Mouse (Mus musculus) limb, embryonic 15.5 days (tissue): ENCODE measurements around the gene Clec16a. TPM values are rescaled to one million over a fixed set of nuclear protein-coding genes. Genes with fewer than 3 reads are reported as not detected.

ENCODE experiments used
- ATAC-seq: fragments of 200-750 bp; cut with Nextera tagmentation; 2 replicates; pipeline ENCODE4 v1.8.0; 2017; ENCODE audit warnings: low read depth, moderate TSS enrichment; ENCODE audit not compliant: insufficient number of reproducible peaks, low FRiP score, low TSS enrichment
- H3K27ac ChIP-seq: fragments of 300-500 bp; sonication (generic); 2 replicates; pipeline ENCODE4 v1.5.1; 2015; ENCODE audit warnings: moderate library complexity, mild to moderate bottlenecking, inconsistent platforms
- H3K27me3 ChIP-seq: fragments of 300-500 bp; sonication (generic); 2 replicates; pipeline ENCODE4 v1.6.1; 2015; ENCODE audit warnings: inconsistent platforms
- H3K36me3 ChIP-seq: fragments of 300-500 bp; sonication (generic); 2 replicates; pipeline ENCODE4 v1.6.1; 2015; ENCODE audit warnings: inconsistent platforms
- H3K4me1 ChIP-seq: fragments of 300-500 bp; sonication (generic); 2 replicates; pipeline ENCODE4 v1.6.1; 2015; ENCODE audit warnings: inconsistent platforms
- H3K4me2 ChIP-seq: fragments of 300-500 bp; sonication (generic); 2 replicates; pipeline ENCODE4 v1.6.1; 2015; ENCODE audit warnings: mild to moderate bottlenecking, inconsistent platforms
- H3K4me3 ChIP-seq: fragments of 300-500 bp; sonication (generic); 2 replicates; pipeline ENCODE4 v1.5.1; 2015; ENCODE audit warnings: mild to moderate bottlenecking, inconsistent platforms
- H3K9ac ChIP-seq: fragments of 300-500 bp; sonication (generic); 2 replicates; pipeline ENCODE4 v1.6.1; 2015; ENCODE audit warnings: inconsistent platforms
- H3K9me3 ChIP-seq: fragments of 300-500 bp; sonication (generic); 2 replicates; pipeline ENCODE4 v1.6.1; 2016; ENCODE audit warnings: inconsistent platforms
- WGBS: fragments of 180-500 bp; shearing (Covaris S2); methylation state at CpG from one replicate; pipeline ENCODE4 v1.1.7; 2015; 5-methylcytosine and 5-hydroxymethylcytosine counted together
- polyA plus RNA-seq: library from polyadenylated mRNA; unstranded; fragments of >200 nt; fragmentation: Nextera tagmentation; extraction: Ambion mirVana; gene quantifications from 2 replicates; pipeline ENCODE4 v1.2.1, GENCODE M21; 2015

Gene Clec16a
- polyA plus RNA-seq, 1 experiment from 2014 or later = 34.3 TPM

DNA sequence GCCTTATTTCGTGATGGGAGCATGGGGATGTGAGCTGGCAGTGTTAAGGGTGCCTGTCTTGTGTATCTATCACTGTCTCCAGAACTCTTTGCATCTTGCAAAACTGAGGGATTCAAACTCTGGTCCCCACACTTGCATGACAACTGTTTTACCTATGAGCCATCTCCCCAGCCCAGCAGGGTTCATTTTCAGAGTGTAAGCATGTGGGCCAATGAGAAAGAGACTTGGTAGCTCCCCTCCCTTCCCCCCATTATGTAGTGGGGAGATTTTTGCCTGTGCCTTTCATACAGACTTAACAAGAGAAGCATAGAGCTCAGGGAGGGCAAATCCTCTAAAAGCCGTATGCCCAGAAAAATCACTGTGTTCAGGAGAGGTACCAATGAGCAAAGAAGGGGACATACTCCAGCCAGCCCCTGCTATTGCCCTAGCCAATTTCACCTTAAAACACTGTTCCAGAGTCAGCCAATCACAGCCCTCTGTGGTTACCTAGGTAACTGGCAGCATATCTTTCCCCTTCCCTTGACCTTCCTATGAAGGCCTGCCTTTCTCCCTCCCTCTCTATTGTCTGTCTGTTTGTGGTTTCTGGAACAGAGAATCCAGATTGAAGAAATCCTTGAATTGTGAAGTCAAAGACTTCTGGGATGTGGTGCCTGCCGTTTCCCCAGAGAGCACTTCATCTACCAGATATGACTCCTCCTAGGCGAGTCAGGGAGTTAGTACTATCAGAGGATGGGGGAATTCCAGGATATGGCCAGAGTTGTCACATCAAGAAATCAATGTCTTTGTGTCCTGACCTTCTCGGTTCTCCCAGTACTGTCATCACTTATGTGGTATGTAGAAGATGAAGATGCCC, 55.0 kb downstream of the Clec16a start:
- peaks cover 31% of the 10 kb centered on the region for H3K36me3 ChIP-seq
- WGBS = 74% methylated on average over 5 of the region's 5 CpGs
- no peak overlapping the region for H3K9ac ChIP-seq
- H3K4me2 ChIP-seq = no peak overlapping the region
- H3K27me3 ChIP-seq = no peaks in the 10 kb centered on the region
- H3K4me3 ChIP-seq = no peak overlapping the region
- no peak overlapping the region for H3K27ac ChIP-seq
- no peaks in the 10 kb centered on the region for H3K4me1 ChIP-seq
- H3K9me3 ChIP-seq = no peaks in the 10 kb centered on the region
- ATAC-seq = no peak

DNA sequence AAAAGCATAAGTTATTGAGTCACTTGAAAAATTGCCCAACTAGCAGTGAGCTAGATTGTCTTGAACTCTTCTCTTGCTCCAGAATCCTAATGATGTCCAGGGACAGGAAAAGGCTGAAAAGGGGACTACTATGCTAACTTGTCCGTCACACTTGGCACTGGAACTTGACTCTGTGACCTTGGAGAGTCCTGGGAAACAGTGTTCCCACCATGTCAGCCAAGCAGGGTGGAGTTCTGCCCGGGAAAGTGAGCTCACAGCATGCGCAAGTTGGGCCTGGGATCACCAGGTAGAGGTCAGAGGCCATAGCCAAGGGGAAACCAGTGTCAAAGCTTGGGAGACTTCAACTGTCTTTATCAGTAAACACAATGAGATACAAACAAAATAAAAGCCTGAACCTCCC, 62.7 kb downstream of the Clec16a start:
- Histone ChIP-seq H3K4me2 (no peak overlapping the region), H3K4me1 (no peaks in the 10 kb centered on the region), H3K9ac (no peak overlapping the region), H3K9me3 (no peaks in the 10 kb centered on the region), H3K4me3 (no peak overlapping the region), H3K36me3 (peaks cover 2% of the 10 kb centered on the region; the same call in 1 of the 2 replicates), H3K27ac (no peak overlapping the region), H3K27me3 (no peaks in the 10 kb centered on the region)
- WGBS = 87% methylated on average over 3 of the region's 3 CpGs
- ATAC-seq = no peak

DNA sequence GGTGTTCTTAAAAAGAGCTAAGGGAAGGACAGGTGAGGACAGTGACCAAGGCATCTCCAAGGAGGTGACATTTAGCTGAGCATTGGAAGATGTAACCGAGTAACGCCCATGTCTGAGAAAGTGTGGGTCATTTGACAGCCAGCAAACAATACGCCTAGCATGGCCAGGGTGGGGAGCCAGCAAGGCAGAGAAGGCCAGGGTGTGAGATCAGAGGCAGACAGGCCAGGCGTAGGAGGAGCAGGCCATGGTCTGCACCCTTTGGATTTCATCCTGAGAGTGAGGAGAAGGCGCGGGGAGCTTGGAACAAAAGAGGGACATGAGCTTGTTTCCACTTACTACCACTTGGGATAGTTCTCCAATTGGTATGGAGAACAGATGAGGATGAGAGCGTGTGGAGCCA, 64.8 kb downstream of the Clec16a start:
- H3K4me1 ChIP-seq = no peaks in the 10 kb centered on the region
- WGBS = 94% methylated on average over 7 of the region's 7 CpGs
- no peaks in the 10 kb centered on the region for H3K27me3 ChIP-seq
- no peak overlapping the region for H3K27ac ChIP-seq
- no peak for ATAC-seq
- no peaks in the 10 kb centered on the region for H3K9me3 ChIP-seq
- no peak overlapping the region for H3K4me2 ChIP-seq
- no peak overlapping the region for H3K4me3 ChIP-seq
- H3K36me3 ChIP-seq = peaks cover 17% of the 10 kb centered on the region
- no peak overlapping the region for H3K9ac ChIP-seq

DNA sequence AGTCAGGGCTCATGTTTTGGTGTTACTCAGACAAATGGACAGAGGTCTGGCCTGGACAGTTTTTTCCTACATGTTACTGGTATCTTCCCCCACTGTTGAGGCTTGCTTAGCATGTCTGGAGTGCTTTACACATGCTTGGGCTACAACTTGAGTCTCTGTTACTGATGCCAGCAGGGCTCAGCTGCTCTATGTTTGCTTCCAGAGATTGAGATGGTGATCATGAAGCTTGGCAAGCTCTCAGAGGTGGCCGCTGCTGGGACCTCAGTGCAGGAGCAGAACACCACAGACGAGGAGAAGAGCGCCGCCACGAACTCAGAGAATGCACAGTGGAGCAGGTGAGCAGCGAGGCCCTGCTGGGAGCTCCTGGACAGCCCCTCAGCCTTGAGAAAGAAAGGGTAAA, 65.7 kb downstream of the Clec16a start:
- H3K4me2 ChIP-seq = no peak overlapping the region
- H3K4me3 ChIP-seq = no peak overlapping the region
- no peaks in the 10 kb centered on the region for H3K9me3 ChIP-seq
- 85% methylated on average over 6 of the region's 6 CpGs for WGBS
- no peaks in the 10 kb centered on the region for H3K27me3 ChIP-seq
- no peak for ATAC-seq
- H3K36me3 ChIP-seq = peaks cover 26% of the 10 kb centered on the region
- no peaks in the 10 kb centered on the region for H3K4me1 ChIP-seq
- H3K9ac ChIP-seq = no peak overlapping the region
- H3K27ac ChIP-seq = no peak overlapping the region

DNA sequence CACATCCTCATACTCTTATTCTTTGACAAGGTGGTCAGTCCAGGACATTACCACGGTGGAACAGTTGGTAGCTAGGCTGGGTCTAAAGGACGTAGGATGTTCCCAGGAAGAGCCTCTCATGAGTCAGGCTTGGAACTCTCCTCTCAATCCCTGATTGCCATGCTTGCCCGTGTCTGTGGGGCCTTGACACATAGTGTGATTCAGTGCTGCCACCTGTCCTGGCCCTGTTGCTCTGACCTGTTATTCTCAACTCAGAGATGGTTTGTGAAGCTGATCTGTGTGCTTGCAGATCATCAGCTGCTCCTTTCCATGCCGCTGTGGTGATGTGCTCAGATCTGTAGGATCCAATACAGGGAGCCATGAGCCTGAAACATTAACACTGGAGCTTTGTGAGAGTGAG, 66.2 kb downstream of the Clec16a start:
- Histone ChIP-seq H3K27ac (no peak overlapping the region), H3K9ac (no peak overlapping the region), H3K36me3 (peaks cover 29% of the 10 kb centered on the region), H3K4me1 (no peaks in the 10 kb centered on the region), H3K4me3 (no peak overlapping the region), H3K4me2 (no peak overlapping the region), H3K9me3 (no peaks in the 10 kb centered on the region), H3K27me3 (no peaks in the 10 kb centered on the region)
- no peak for ATAC-seq
- 83% methylated on average over 4 of the region's 4 CpGs for WGBS

DNA sequence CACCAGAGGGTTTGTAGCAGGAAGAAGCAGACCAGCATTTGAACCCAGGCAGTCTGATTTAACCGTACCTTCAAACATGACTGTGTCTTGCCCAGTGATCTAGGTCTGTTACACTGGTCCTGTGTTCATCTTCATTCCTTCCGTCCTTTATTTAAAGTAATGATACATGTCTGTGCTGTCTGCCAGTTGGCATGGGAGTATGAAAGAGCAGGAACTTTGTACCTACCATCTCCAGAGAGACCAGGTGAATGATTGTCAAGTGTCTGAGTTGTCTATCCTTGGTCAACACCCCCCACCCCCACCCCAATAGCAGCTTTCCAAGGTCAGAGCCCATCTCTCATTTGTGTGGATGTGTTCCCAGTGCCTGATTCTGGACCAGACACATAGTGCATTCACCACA, 68.9 kb downstream of the Clec16a start:
- 93% methylated on average over 2 of the region's 2 CpGs for WGBS
- Histone ChIP-seq H3K4me3 (no peak overlapping the region), H3K4me1 (no peaks in the 10 kb centered on the region), H3K27me3 (no peaks in the 10 kb centered on the region), H3K27ac (no peak overlapping the region), H3K4me2 (no peak overlapping the region), H3K36me3 (peaks cover 34% of the 10 kb centered on the region), H3K9ac (no peak overlapping the region), H3K9me3 (no peaks in the 10 kb centered on the region)
- no peak for ATAC-seq

DNA sequence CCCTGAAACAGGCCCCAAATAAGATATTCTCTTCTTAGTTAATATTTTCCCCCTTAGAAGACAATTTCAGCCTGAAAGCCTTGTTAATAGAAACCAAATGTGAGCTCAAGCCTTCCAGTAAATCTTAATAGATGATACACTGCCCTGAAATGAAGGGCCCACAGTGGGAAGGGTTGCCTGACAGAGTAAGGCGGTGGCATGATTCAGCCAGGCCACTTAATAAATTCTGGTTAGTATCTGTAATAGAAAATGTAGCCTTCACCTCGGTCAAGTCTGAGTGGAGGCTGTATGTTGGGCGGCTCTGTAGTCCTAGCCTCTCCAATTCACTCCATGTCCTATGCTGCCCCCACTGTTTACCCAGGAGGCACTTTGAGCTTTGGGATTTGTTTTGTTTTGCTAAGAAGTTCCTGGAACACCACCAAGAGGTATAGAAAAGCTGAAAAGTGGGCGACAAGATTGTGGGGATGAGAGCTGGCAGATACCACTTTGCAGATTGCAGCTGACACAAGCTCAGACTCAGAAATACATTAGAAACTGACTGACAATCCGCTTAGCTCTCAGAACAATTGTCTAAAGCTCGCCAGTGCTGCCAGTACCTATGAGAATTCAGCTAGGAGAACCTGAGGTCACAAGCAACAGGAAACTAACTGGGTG, 75.9 kb downstream of the Clec16a start:
- H3K4me2 ChIP-seq = no peak overlapping the region
- no peak for ATAC-seq
- H3K4me3 ChIP-seq = no peak overlapping the region
- no peaks in the 10 kb centered on the region for H3K9me3 ChIP-seq
- H3K27me3 ChIP-seq = no peaks in the 10 kb centered on the region
- H3K4me1 ChIP-seq = peaks cover 4% of the 10 kb centered on the region; the same call in 1 of the 2 replicates
- H3K36me3 ChIP-seq = peaks cover 22% of the 10 kb centered on the region
- H3K27ac ChIP-seq = 0 out of 2 replicates have a peak overlapping the region, but pooled peaks have one; percentile 22
- WGBS = 57% methylated on average over 6 of the region's 6 CpGs
- H3K9ac ChIP-seq = no peak overlapping the region

DNA sequence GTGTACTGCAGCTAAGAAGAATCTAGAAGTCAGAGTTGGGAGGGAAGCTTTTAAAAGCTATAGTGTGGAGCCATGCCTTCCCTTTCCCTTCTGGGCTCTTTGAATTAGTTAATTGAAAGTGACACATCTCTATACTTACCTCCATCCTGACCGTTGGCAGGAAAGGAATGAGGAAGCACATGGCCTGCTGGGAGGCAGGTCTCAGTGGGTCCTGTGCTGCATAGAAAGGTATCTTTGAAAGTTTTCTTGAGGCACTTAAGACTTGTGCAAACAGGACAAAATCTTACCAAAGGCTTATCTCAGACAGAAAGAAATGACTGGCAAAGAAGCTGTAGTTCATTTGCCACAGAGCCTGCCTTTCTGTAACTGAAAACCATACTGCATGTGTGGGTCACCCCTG, 76.6 kb downstream of the Clec16a start:
- H3K27ac ChIP-seq = no peak overlapping the region
- no peaks in the 10 kb centered on the region for H3K27me3 ChIP-seq
- no peak overlapping the region for H3K4me2 ChIP-seq
- no peaks in the 10 kb centered on the region for H3K9me3 ChIP-seq
- 28% methylated on average over 1 of the region's 1 CpGs for WGBS
- no peak overlapping the region for H3K9ac ChIP-seq
- H3K4me3 ChIP-seq = no peak overlapping the region
- ATAC-seq = no peak
- H3K36me3 ChIP-seq = peaks cover 24% of the 10 kb centered on the region
- peaks cover 4% of the 10 kb centered on the region; the same call in 1 of the 2 replicates for H3K4me1 ChIP-seq

DNA sequence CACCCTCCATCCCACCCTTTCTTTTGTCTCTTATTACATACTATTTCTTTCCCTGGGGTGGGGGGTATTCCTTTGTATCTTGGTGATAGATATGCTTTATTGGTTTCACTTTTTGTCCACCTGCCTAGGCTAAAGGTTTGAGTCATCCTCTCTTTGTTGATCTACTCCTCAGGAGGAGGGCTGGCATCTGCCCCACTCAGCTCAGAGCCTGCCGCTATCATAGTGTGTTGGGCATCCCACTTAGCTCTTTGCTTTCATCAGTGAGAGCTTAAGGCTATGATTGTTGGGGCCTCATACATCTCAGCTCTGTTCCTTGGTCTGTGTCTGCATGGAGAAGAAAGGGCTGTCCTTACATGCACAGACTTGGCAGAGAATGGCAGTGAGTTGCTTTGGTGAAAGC, 81.0 kb downstream of the Clec16a start:
- no peaks in the 10 kb centered on the region for H3K27me3 ChIP-seq
- no peaks in the 10 kb centered on the region for H3K9me3 ChIP-seq
- no peak overlapping the region for H3K9ac ChIP-seq
- peaks cover 13% of the 10 kb centered on the region for H3K36me3 ChIP-seq
- no peak overlapping the region for H3K4me3 ChIP-seq
- 89% methylated on average over 1 of the region's 1 CpGs for WGBS
- peaks cover 6% of the 10 kb centered on the region for H3K4me1 ChIP-seq
- H3K4me2 ChIP-seq = no peak overlapping the region
- ATAC-seq = no peak
- H3K27ac ChIP-seq = no peak overlapping the region

DNA sequence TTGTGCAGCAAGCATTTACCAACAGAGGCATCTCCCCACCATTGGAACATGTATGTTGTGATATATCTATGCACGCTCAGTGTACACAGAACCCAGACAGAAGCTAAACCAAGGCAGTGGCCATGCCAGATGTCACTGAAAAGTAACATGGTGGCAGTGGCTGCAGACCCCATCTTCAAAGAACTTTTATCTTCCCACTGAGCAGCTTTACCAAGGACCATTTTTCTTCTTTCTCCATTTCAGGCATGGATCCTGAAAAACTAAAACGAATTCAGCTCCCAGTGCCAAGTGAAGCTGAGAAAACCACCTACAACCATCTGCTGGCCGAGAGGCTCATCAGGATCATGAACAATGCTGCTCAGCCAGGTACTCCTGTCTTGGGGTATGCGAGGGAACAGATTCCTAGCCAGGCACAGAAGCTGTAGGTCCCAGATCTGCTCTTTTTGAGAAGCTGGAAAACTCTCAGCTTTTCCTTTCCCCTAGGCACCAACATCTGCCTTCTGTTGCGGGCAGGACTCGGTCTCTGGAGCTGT, 82.1 kb downstream of the Clec16a start:
- ATAC-seq = no peak
- H3K4me3 ChIP-seq = no peak overlapping the region
- H3K9me3 ChIP-seq = no peaks in the 10 kb centered on the region
- H3K27ac ChIP-seq = no peak overlapping the region
- peaks cover 13% of the 10 kb centered on the region for H3K36me3 ChIP-seq
- H3K9ac ChIP-seq = no peak overlapping the region
- H3K27me3 ChIP-seq = no peaks in the 10 kb centered on the region
- no peak overlapping the region for H3K4me2 ChIP-seq
- WGBS = 91% methylated on average over 6 of the region's 6 CpGs
- peaks cover 6% of the 10 kb centered on the region for H3K4me1 ChIP-seq

DNA sequence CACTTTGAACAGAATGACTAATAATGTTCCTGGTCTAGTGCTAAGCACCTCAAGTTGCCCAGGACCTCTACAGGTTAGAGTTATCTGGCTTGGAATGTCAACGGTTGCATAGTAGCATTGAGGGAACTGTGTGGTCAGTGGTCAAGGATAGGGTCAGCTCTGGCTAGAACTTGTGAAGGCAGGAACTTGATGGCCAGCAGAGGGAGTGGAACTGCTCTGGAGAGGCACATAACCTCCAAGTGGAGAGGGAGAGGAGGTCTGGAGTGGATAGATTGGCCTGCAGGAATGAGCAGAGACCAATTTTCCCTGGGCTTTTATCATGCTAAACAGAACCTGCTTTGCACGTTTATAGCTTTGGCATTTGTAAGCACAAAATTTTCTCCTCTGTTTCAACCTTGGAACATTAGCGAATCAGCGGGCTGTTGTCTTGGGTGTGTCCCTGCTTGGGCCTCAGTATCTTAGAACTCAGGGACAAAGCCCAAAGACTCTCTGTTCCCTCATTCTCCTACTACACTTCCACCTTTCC, 83.0 kb downstream of the Clec16a start:
- Histone ChIP-seq H3K4me3 (no peak overlapping the region), H3K27me3 (no peaks in the 10 kb centered on the region), H3K36me3 (peaks cover 13% of the 10 kb centered on the region), H3K4me2 (no peak overlapping the region), H3K27ac (no peak overlapping the region), H3K4me1 (peaks cover 6% of the 10 kb centered on the region), H3K9ac (no peak overlapping the region), H3K9me3 (no peaks in the 10 kb centered on the region)
- ATAC-seq = no peak
- WGBS = 82% methylated on average over 4 of the region's 4 CpGs

DNA sequence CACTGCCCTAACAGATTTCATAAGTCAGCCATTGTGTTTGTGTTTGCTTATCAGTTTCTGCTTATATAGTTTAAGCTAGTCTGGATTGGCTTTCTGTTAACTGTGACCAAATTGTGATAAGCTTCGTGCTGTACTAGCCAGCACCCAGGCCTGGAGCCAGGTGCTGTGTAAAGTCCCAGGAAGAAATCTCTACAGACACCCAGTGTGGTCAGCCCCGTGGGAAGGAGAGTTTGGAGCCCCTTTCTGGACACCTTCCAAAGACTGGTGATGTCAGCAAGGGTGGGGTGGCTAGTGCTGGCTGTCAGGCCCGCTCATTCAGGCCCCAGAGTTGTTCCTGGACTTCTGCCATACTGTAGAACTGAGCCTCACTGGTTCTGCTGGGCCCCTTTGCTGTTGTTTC, 83.8 kb downstream of the Clec16a start:
- Histone ChIP-seq H3K27me3 (no peaks in the 10 kb centered on the region), H3K9me3 (no peaks in the 10 kb centered on the region), H3K36me3 (peaks cover 16% of the 10 kb centered on the region), H3K27ac (peak overlapping the region; percentile 5; the same call in 1 of the 2 replicates), H3K4me1 (peaks cover 10% of the 10 kb centered on the region), H3K4me2 (no peak overlapping the region), H3K4me3 (no peak overlapping the region), H3K9ac (no peak overlapping the region)
- 49% methylated on average over 3 of the region's 3 CpGs for WGBS
- no peak for ATAC-seq
